Mouse (Mus musculus) E14TG2a.4 (cell line): ENCODE results near the gene Ccser1.

Experiments
- CTCF ChIP-seq: conservative IDR thresholded peaks from 2 replicates; pipeline ENCODE4 v1.5.1; 2014; ENCODE audit warnings: low read length
- NANOG ChIP-seq: IDR thresholded peaks from 2 replicates; pipeline ENCODE4 v1.6.1; 2014; ENCODE audit warnings: borderline replicate concordance, low read length, mixed read lengths
- POU5F1 ChIP-seq: IDR thresholded peaks from 2 replicates; pipeline ENCODE4 v1.6.1; 2014; ENCODE audit warnings: low read length, borderline replicate concordance

- TF ChIP-seq CTCF (no peak), NANOG (peak; percentile 15; the same call in 1 of the 2 replicates), POU5F1 (no peak)
Observed at GRCm38 (mm10) chr6:62221856-62222255, 1041.7 kb downstream of the Ccser1 start.
